Mouse (Mus musculus): Measurements from ENCODE around the gene Adra1b.

Adra1b gene

DNA sequence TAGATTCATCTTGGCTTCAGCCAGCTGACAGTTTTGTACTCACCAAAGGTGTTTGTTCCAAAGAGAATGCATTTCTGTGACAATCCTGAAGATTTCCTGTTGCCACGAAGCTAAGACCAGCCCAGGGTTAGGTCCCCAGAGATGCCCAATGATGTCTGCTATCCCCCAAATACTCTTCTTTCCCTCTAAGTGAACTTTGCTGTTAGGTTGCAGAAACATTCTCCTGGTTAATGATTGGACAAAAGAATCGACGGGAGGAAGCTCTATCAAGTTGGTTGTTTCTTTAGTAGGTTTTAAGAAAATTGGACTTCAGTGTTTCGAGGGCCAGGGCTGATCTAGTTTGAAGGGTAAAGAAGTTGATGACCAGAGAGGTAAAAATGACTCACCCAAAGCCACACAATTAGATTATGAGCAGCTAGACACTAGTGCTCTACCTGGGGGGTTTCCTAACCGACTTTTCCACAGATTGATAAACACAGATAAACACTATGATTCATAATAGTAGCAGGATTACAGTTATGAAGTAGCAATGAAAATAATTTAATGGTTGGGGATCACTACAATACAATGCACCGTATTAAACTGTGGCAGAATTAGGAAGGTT is at the start of gene Adra1b:
TSS of gene Adra1b (minus strand) at position 160 of the 604 bp plus-strand sequence.
- DNase-seq (ENCODE audit: low read depth), result no peak

DNA sequence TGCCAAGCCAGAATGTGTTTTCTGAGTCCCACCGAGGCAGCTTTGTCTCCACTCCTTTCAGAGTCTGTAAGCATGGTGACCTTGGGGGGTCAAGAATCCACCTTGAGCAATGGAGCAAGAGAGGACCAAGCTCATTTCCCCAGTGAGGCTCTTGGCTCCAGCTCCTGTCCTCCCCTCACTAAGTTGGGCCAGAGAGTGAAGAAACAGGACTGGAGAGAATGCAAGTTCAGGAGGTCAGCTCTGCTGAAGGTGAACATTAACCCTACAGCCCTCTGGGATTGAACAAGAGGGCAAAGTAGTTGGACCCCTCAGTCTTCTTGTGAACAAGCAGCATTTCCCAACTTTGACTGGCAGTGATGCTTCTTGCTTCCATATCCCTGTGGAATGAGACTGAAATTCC is 49.3 kb upstream of the Adra1b start:
- DNase-seq (ENCODE audit: low read depth), result no peak

DNA sequence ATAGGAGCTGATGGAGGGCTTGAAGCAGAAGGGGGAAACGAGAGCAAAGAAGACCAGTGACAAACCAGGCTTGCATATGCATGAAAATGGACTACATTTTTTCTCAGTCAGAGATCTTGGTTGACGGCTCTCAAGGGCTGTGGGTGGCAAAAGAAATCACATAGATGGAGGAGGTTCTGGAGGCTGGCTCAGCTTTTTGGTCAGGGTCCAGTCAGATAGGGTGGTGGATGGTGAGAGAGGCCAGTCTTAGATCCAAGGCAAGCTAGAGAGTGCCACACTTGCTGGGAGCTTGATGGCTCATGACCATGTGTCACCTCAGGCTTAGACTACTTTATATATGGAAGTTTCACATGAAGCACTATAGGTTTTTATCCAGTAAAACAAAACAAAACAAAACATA is 42.8 kb upstream of the Adra1b start:
- no peak for DNase-seq (ENCODE audit: low read depth)

DNA sequence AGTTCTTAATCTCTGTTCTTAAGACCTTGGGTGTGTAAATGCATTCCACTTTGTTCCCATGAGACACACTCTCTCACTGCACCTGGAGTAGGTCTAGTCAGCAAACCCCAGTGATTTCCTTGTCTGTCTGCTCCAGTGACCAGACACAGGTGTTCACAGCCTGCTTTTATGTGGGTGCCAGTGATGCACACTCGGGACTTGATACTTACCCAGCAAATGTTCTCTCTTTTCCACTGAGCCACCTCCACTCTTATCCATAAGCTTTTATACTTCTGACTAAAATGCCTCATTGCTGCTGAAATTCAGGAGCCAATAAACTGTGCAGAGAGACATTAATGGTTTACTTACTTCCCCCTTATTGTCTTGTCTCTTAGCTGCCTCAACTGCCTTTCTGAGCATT is 42.2 kb upstream of the Adra1b start:
- DNase-seq (ENCODE audit: low read depth), result no peak

DNA sequence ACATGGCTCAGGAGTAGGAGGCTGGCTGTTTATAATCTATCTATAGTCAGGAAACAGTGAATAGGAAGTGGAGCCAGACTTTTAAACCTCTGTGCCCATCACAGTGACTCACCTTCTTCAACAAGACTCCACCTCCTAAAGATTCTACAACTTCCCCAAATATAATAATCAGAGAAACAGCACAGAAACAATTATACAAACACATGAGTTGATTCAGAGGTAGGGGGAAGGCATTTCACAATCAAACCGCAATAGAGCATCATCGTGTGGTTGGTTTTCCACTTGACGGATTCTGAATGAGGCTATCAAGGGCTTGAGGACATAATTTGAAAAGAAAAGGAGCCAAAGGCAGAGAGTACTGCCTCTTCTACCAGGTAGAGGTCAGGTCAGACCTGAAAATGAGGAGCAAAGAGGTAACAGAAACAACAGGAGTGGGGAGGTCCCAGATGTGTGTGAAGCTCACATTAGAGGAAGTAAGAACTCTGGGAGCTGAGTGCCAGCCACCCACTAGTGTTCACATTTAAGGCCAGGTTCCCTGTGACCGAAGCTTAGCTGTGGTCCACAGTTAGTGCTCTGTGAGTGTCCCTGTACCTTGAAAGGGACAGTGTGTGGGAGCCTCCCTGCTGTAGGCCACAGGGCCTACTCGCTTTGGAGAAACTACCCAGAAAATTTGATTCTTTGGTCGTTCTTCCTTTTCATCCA is 39.6 kb upstream of the Adra1b start:
- DNase-seq (ENCODE audit: low read depth), result no peak

DNA sequence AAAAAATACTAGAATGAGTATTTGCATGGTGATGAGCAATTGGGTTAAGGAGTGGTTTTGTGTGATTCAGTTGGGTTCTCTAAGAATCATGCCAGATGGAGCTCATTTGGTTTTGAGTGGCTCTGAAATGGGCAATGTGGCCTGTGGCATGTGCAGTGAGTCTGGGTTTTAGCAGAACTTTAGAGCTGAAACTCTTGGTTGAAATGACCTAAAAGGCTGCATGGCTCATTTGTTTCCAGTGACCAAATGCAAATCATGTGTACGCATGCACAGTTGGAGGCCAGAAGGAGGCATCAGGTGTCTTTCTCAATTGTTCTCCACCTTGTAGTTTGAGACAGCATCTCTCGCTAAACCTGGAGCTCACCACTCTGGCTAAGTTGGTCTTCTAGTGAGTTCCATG is 35.0 kb upstream of the Adra1b start:
- peak; percentile 38 for DNase-seq (ENCODE audit: low read depth)

DNA sequence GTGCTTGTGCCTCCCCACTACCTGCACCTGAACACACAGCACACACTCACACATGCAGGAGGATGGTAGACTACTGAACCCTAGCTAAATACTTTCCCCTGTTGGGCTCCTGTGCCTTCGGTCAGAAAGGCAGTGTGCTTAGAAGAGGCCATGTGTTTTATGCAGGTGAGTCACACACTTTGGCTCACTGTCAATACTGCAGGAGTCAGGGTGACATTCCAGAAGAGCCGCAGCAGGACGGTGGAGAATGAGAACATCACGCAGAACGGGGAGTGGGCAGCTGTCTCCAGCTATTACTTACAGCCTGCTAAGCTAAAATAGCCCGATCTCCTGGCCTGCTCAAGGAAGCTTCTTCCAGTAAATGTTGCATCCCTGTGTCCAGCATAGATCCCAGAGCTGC is 32.5 kb upstream of the Adra1b start:
- peak; percentile 88 for DNase-seq (ENCODE audit: low read depth)

DNA sequence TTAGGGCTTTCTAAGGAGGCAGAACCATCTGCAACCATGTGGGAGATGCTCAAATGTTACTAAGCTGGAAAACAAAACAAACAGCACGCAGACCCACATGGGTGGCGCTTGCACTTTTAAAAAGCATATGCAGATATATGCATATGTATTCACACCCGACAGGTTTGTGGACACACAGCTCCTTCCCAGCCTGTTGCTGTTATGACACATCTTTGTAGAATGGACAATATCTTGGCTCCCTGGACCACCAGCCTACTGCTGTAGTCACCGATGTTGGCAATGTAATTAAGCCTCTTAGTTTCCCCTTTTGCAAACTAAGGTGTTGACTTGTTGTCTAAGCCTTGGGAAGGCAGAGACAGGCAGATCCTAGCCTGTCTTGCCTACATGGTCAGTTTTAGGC is 32.0 kb upstream of the Adra1b start:
- peak; percentile 15 for DNase-seq (ENCODE audit: low read depth)

DNA sequence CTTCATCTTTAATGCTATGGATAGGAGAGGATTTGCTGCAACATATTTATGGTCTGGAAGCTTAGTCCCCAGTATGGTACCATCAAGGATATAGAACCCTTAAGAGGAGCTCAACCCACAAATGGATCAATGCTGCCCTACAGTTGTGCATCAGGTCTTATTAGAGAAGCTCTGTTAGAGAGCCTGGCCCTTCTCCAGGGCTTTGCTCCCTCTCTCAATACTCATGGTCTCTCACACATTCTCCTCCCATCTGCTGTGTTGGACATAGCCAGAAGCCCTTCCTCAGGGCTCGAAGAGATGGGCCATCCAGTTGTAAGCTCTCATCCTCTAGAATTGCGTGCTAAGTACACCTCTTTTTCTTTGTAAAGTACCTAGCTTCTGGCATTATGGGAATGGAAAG is 29.2 kb upstream of the Adra1b start:
- no peak for DNase-seq (ENCODE audit: low read depth)

DNA sequence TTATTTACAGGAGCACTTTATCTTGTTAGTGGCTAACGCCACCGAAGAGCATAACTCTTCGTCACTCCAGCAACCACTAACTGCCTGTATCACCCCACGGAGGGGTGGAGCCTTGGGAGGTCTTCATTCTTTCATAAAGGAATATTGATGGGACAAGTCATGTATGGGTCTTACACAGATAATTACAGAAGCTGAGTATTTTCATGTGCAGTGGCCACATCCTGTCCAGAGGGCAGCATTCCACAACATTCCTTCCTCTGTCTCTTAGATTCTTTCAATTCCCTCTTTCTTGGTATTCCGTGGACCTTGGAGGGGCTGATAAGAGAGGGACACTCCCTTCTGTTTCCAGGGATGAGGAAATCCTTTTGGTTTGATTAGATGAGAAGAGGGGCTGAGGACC is 28.7 kb upstream of the Adra1b start:
- no peak for DNase-seq (ENCODE audit: low read depth)

DNA sequence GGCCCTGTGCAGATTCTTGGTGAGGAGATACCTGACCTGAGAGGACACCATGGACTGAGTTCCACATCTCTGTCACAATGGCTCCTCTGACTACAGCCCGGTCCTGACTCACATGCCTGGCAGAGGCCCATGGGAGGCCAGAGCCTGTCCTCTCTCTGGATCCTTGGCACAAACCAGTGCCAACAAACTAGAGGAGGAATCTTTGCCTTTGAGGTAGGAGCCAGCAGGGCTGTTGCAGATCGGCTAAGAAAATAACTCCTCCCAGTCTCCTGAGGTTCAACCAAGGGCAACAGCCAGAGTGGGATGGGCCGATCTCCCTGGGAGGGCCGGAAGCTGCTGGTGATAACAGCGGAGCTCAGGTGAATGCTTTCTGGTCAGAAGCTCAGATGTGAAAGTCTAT is 28.2 kb upstream of the Adra1b start:
- DNase-seq (ENCODE audit: low read depth), result peak; percentile 81

DNA sequence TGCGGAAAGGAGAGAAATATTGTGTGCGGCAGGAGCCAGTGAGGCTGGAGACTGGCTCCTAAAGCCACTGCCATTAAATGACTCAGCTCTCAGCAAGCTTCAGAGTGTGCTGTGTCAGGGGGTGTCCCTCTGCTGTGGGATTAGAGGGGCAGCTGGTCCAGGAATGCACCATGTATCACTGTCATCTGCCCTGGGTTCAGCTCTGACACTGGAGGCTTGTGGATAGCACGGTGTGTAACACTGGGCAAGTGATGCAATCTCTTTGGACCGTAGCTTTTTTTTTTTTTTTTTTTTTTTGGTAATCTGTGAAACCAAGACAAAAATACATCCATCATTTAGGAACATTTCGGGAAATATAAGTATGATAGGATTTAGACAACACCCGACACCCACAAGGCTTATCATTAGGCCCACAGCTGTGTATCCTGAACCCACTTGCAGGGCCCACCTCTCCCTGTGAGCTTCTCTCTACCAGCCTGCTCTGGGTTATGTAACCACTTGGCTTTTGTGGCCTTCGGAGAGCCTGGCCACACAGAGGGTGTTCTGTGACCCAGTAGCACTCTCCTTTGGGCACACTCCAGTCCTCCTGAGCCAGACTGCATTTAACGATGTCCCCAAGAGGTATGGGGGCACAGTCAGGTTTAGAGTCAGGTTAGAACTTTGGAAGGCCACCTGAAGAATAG is 26.3 kb upstream of the Adra1b start:
- peak; percentile 64 for DNase-seq (ENCODE audit: low read depth)

DNA sequence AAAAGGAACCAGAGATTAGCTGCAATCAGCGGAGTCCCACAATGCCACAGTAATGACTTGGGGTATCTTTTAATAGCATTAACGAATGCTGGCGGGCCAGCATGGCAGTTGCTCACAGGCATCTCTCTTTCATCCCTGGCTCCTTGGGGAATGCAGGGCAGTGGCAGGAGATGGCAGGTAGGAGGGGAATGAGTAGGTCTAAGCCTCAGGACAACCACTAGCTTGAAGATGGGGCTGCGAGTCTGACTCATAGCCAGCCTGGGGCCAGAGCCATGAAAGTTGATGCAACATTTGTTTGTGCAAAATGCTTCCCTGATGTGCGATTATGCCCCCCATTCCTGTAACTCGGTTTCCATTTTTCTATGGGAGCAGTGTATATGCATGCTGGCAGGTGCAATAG is 25.2 kb upstream of the Adra1b start:
- peak; percentile 70 for DNase-seq (ENCODE audit: low read depth)

DNA sequence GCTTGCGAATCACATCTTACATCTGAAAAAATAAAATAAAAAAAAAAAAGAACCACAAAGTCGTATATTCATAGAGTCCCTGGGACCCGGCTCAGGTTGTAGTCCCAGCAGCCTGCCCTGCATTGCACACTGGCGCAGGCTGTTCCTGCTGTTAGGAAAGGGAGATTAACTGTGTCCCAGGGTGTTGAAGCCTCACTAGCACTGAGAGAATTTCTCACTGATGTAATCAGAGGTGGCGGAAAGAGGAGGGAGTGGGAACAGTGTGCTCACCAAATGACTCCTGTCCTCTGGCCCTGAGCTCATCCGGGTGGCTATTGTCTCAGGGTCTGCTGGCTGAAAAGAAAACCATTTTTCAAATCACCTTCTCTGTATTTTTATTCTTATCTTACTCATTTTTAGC is 24.6 kb upstream of the Adra1b start:
- DNase-seq (ENCODE audit: low read depth), result no peak

DNA sequence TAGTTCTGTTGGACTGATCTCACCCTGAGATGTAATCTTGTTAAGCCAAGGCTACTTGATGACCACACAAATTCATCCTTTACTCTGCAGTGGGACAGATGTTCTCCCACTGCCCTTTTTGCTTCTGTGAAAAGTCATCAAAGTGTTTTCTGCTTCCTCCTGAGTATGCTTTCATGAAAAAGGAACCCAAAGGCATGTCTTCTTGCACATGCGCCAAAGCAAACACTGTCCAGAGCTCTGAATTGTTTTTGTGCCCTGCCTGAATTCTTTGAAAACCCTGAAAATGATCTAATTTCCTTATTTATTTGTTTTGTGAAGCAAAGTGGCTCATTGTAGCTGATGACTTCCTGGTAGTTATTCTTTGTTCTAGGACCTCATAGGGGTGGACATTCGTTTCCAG is 20.7 kb upstream of the Adra1b start:
- DNase-seq (ENCODE audit: low read depth), result peak; percentile 48

DNA sequence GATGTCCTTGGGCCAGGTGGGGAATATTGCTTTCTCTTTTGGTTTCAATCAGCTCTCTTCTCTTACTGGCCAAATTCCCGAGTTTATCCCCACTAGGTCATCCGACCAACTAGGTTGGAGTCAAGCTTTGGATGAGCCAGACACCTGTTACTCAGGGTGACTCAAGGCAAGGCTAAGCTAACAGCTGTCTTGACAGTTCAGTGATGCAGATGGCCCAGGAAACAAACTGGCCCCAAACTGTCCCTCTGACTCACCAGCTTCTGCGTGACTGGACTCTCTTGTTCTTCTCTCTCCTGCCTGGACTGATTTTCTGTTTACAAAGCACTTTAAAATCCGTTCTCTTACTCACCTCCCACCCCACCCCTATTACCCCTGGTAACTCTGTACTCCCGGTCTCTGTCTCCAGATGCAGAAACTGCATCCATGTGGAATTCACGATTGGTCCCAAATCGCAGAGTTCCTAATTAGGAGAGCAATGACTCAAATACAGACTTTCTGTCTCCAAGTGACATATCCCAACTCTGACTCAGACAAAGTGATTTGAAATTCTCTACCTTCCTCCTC is 18.6 kb upstream of the Adra1b start:
- DNase-seq (ENCODE audit: low read depth), result peak; percentile 70

DNA sequence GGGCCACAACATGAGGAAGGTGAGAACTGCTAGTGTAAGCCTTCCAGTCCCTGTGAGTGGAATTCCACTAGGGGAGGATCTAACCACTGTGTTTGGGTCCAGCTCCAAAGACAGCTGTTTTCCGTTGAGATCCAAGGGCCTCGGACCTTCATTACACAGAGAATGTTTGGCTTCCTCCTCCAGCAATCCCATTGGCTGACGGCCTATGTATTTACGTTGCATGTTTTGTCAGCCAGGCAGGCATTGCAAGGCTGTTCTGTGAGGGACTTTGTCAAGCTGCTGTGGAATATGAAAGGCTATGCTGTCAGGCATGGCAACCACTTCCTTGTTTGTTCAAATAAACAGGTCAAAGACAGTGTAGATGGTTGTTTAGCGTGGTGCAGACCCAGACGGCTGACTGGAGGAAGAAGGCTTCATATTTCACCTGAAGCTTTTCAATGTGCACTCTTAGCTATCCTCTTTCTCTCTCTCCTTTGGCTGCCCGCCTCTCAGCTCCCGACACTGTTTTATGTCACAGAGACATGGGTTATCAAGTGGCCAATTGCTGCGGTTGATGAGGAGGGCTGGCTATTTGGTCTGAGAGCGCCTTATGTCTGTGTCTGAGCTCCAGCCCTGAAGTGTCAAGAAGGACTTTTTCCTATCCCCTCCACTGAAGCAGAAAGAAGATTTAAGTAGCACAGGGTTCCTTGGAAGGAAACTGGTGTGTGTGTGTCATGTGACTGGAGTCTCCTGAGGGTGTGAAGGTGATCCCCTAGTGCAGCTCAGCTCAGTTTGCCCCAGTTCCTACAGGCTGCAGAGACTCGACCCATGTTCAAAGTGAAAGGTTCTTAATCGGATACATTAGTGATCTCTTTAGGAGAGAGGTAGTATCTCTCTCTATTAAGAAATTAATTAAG is 13.8 kb upstream of the Adra1b start:
- peak; percentile 80 for DNase-seq (ENCODE audit: low read depth)

DNA sequence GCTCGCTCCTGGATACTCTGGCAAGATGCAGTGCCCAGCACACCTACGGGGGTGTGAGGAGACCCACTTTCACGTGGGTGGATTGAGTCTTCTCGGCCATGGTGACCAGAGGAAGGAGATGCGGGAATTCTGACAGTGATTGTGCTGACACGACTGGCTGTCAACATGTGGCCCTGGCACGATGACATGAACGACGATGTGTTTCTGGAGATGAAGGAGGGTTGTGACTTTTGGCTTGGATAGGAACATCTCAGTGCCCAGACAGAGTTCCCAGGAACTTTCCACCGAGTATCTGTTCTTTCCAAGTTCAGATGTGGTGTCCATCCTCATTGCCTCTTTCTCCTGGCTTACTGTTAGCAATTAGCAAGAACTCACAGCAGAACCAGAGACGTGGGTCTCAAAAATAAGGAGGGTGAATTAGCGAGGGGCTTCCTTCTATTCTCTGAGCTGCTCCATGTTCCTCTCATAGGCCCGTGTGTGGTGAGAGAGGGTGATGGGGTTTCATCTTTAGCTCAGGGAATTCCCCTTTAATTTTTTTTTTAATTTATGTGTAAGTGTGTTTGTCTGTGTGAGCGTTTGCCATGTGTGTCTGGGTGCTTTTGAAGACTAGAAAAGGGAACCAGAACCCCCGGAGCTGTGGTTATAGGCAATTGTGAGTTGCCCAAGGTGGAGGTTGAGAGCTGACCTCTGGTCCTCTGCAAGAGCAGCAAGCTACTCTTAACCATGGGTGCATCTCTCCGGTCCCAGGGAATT is 11.3 kb upstream of the Adra1b start:
- no peak for DNase-seq (ENCODE audit: low read depth)

DNA sequence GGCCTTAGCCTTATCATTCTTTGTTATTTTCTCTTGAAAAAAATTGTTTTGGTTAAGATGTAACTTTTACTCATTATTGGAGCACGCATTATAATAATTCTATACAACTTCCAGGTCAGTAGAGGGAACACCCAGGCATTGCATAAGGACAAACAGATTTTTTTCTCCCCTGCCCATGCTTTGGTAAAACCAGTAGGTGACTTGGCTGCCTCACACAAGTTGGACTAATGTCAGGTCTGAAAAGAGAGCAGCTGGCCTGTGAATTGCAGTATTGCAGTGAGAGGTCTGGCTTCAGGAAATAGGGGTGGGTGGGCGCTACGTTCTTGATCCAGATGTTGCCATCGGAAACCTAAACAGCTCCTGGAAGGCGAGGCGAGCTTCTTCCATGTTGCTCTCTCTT is 10.6 kb upstream of the Adra1b start:
- DNase-seq (ENCODE audit: low read depth), result no peak

DNA sequence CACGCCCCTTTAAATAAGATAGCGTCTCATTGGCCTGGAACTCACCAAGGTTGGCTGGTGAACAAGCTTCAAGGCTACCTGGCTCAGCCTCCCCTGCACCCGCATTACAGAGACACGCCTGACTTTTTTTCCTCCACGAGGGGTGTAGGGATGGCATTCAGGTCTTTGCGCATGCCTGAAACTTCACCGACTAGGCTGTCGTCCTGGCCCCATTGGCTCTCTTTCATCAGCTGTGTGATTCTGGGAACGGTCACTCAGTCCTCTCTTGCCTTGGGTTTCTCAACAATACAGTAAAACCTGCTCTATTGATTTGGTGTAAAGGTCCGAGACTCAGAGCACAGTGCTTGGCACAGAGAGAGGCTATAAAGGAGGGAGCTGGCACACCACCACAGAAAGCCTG is 2.3 kb upstream of the Adra1b start:
- DNase-seq (ENCODE audit: low read depth), result no peak

DNA sequence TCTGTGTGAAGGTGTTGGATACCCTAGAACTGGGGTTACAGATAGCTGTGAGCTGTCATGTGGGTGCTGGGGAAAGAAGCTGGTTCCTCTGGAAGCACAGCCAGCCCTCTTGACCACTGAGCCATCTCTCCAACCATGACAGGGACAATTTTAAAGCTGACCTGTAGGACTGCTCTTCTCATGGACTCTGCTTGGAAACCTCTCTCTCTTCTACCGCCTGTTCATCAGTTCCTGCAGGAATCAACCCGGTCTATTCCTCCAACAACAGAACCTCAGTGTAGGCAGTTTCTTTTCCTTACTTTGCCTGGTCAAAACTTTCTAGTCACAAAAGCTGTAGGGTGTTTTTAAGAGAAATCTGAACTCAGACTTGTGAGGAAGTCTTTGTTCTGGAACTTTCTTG is 1.3 kb downstream of the Adra1b start:
- no peak for DNase-seq (ENCODE audit: low read depth)
